Mouse (Mus musculus): ENCODE results near the gene Pramef20. TPM values are rescaled to one million over a fixed set of nuclear protein-coding genes. Genes with fewer than 3 reads are reported as not detected.

Pramef20 gene
- polyA plus RNA-seq (2012; rRNA removed; ENCODE audit: low replicate concordance), result not detected in 2 replicates

GRCm38 (mm10) chr4:144377911-144378310 lies at the start of gene Pramef20:
Pramef20 (minus strand) TSS chr4:144377933.

GRCm38 (mm10) chr4:144408290-144408689 lies 30.6 kb upstream of the Pramef20 start, which contains the start of gene Pramef12:
Pramef12 (minus strand) TSS chr4:144408464.

GRCm38 (mm10) chr4:144357642-144358041 lies 20.1 kb downstream of the Pramef20 start, which contains the start of gene Gm13119:
Gm13119 (plus strand) TSS chr4:144357942.

GRCm38 (mm10) chr4:144329949-144330348 lies 47.8 kb downstream of the Pramef20 start, which contains the start of gene Gm13128:
Gm13128 (plus strand) TSS chr4:144330249.

Other genes with a start within 250 kb of the Pramef20 start
- not detected in 2 replicates for gene Oog3, start 215.3 kb downstream of the Pramef20 start, polyA plus RNA-seq (2012; rRNA removed; ENCODE audit: low replicate concordance)
- not detected in 2 replicates for gene Oog2, start 187.2 kb downstream of the Pramef20 start, polyA plus RNA-seq (2012; rRNA removed; ENCODE audit: low replicate concordance)
- not detected in 2 replicates for gene C87977, start 164.6 kb downstream of the Pramef20 start, polyA plus RNA-seq (2012; rRNA removed; ENCODE audit: low replicate concordance)
- not detected in 2 replicates for gene Pramel5, start 97.4 kb downstream of the Pramef20 start, polyA plus RNA-seq (2012; rRNA removed; ENCODE audit: low replicate concordance)
- gene Gm13128, start 47.7 kb downstream of the Pramef20 start, polyA plus RNA-seq (2012; rRNA removed; ENCODE audit: low replicate concordance), result not detected in 2 replicates
- gene Gm13119, start 20.0 kb downstream of the Pramef20 start, polyA plus RNA-seq (2012; rRNA removed; ENCODE audit: low replicate concordance), result not detected in 2 replicates
- gene Pramef12, start 30.5 kb upstream of the Pramef20 start, polyA plus RNA-seq (2012; rRNA removed; ENCODE audit: low replicate concordance), result 0.26 TPM in 1 of 2 replicates, not detected in the other
- not detected in 2 replicates for gene 1700012P22Rik, start 60.8 kb upstream of the Pramef20 start, polyA plus RNA-seq (2012; rRNA removed; ENCODE audit: low replicate concordance)
- gene Gm9944, start 75.4 kb upstream of the Pramef20 start, polyA plus RNA-seq (2012; rRNA removed; ENCODE audit: low replicate concordance), result not detected in 2 replicates
- 0.04 TPM in 1 of 2 replicates, not detected in the other for gene Aadacl3, start 85.8 kb upstream of the Pramef20 start, polyA plus RNA-seq (2012; rRNA removed; ENCODE audit: low replicate concordance)
- not detected in 2 replicates for gene 9430007A20Rik, start 141.9 kb upstream of the Pramef20 start, polyA plus RNA-seq (2012; rRNA removed; ENCODE audit: low replicate concordance)
- gene Gm13124, start 187.2 kb upstream of the Pramef20 start, polyA plus RNA-seq (2012; rRNA removed; ENCODE audit: low replicate concordance), result not detected in 2 replicates
- gene Aadacl4, start 235.8 kb upstream of the Pramef20 start, polyA plus RNA-seq (2012; rRNA removed; ENCODE audit: low replicate concordance), result 0.65 TPM in 1 of 2 replicates, not detected in the other

Data from mammary gland, adult 2 months (tissue).